ENCODE assay signal across 13 mouse cellular contexts in genomic region chr7:142019699-142020098, GRCm38 (mm10). TPM values are rescaled to one million over a fixed set of nuclear protein-coding genes. Genes with fewer than 3 reads are reported as not detected.
DNase-seq lines count a peak whose midpoint lies in the region; ATAC-seq lines count a peak whose summit lies in the region.
"Had no signal": no experiment of that assay in that cellular context is flagged by ENCODE, and none has a peak within 500 bp of the region (broad histone marks: within the 10 kb centered on the region; RNA-seq: fewer than 3 reads in every experiment).

No protein-coding gene starts in this region.

- no peak for DNase-seq in kidney, postnatal 10 days
- peak; percentile 11 for DNase-seq in ES-CJ7 (ENCODE audit: low read depth, low spot score)
- peak; percentile 45 for DNase-seq in brain, adult 2 months (ENCODE audit: low read depth, low spot score)
- DNase-seq: adrenal gland, adult 8-10 months; cerebellum, postnatal 10 days; heart, adult 18-20 months; right cerebral cortex, postnatal 25 days had no signal

- 0 out of 2 replicates have a peak, but pooled peaks have one; percentile 35 for ATAC-seq in kidney, embryonic 16.5 days (ENCODE audit: low FRiP score, low TSS enrichment)
- ATAC-seq in liver, embryonic 12.5 days: peak; percentile 72
- no peak for ATAC-seq in CD4-positive, CD25-positive, alpha-beta regulatory T cell, adult 4 months
- ATAC-seq in megakaryocyte, adult 5-6 weeks (ENCODE audit: poor library complexity, severe bottlenecking): no peak

- 0 out of 2 replicates have a peak, but pooled peaks cover 4% of the 10 kb centered on the region for H3K4me1 ChIP-seq in kidney, embryonic 16.5 days (ENCODE audit: insufficient read depth, low read length)
- peaks cover 44% of the 10 kb centered on the region for H3K4me1 ChIP-seq in liver, embryonic 12.5 days
- H3K4me1 ChIP-seq: hindbrain, embryonic 12.5 days had no signal

- no peak overlapping the region for H3K4me2 ChIP-seq in kidney, embryonic 16.5 days (replicated peaks; ENCODE audit: low read depth, low read length)
- no peak overlapping the region for H3K4me2 ChIP-seq in liver, embryonic 12.5 days
- H3K4me2 ChIP-seq: hindbrain, embryonic 12.5 days had no signal

- no peak overlapping the region for H3K27ac ChIP-seq in kidney, embryonic 16.5 days (ENCODE audit: low read length)
- no peak overlapping the region; the same call in 1 of the 2 replicates for H3K27ac ChIP-seq in liver, embryonic 12.5 days
- H3K27ac ChIP-seq: hindbrain, embryonic 12.5 days; macrophage had no signal

- peaks cover 6% of the 10 kb centered on the region for H3K36me3 ChIP-seq in kidney, embryonic 16.5 days (ENCODE audit: insufficient read depth, low read length)
- peaks cover 34% of the 10 kb centered on the region for H3K36me3 ChIP-seq in liver, embryonic 12.5 days

- no peak overlapping the region for H3K9ac ChIP-seq in kidney, embryonic 16.5 days (replicated peaks; ENCODE audit: low read length)
- H3K9ac ChIP-seq in liver, embryonic 12.5 days: no peak overlapping the region
- H3K9ac ChIP-seq: hindbrain, embryonic 12.5 days had no signal

- no peak overlapping the region for H3K4me3 ChIP-seq in kidney, embryonic 16.5 days (ENCODE audit: low read length)
- H3K4me3 ChIP-seq in liver, embryonic 12.5 days: no peak overlapping the region
- H3K4me3 ChIP-seq: hindbrain, embryonic 12.5 days had no signal

- no peaks in the 10 kb centered on the region for H3K27me3 ChIP-seq in kidney, embryonic 16.5 days (ENCODE audit: insufficient read depth, low read length)
- H3K27me3 ChIP-seq in liver, embryonic 12.5 days (replicated peaks): no peaks in the 10 kb centered on the region
- H3K27me3 ChIP-seq: hindbrain, embryonic 12.5 days had no signal

- H3K9me3 ChIP-seq in kidney, embryonic 16.5 days (ENCODE audit: low read length): no peaks in the 10 kb centered on the region
- H3K9me3 ChIP-seq in liver, embryonic 12.5 days (replicated peaks): no peaks in the 10 kb centered on the region
- H3K9me3 ChIP-seq: hindbrain, embryonic 12.5 days had no signal

- WGBS in kidney, embryonic 16.5 days: 43% methylated on average over 2 of the region's 2 CpGs
- WGBS in liver, embryonic 12.5 days (ENCODE audit: insufficient replicate concordance): 51% methylated on average over 2 of the region's 2 CpGs

RNA-seq across cellular contexts. Expression of gene Mob2, which starts 41.2 kb away (rescaled TPM):
- 69.1 and 77.2 TPM in 2 replicates for polyA plus RNA-seq in kidney, embryonic 16.5 days (2015; fragmentation: Nextera tagmentation; extraction: Ambion mirVana)
- polyA plus RNA-seq in liver, embryonic 12.5 days (2016; fragmentation: Nextera tagmentation; extraction: Ambion mirVana): 62.9 and 64.6 TPM in 2 replicates
- 10 to 100 TPM; 63.0 to 78.7 TPM for polyA plus RNA-seq in CD4-positive, CD25-positive, alpha-beta regulatory T cell, adult 4 months (2017; shearing (Covaris generic))
- total RNA-seq in megakaryocyte, adult 5-6 weeks (2015): 25.5 and 34.4 TPM in 2 replicates
- total RNA-seq in megakaryocyte, adult 5-6 weeks (2017): 29.7 and 31.7 TPM in 2 replicates

Comparison
In these comparisons a context has a peak if more than half of its experiments do, and no peak if none do; other contexts are left out.
1. ATAC-seq: peak in kidney, embryonic 16.5 days (single experiment) and liver, embryonic 12.5 days (single experiment); none in CD4-positive, CD25-positive, alpha-beta regulatory T cell, adult 4 months (single experiment) and megakaryocyte, adult 5-6 weeks (single experiment).